Mouse (Mus musculus): ENCODE measurements around the gene Hsdl2. TPM values are rescaled to one million over a fixed set of nuclear protein-coding genes. Genes with fewer than 3 reads are reported as not detected.

Gene Hsdl2
- polyA plus RNA-seq, 1 experiment from 2014 or later: 46.8 TPM

DNA sequence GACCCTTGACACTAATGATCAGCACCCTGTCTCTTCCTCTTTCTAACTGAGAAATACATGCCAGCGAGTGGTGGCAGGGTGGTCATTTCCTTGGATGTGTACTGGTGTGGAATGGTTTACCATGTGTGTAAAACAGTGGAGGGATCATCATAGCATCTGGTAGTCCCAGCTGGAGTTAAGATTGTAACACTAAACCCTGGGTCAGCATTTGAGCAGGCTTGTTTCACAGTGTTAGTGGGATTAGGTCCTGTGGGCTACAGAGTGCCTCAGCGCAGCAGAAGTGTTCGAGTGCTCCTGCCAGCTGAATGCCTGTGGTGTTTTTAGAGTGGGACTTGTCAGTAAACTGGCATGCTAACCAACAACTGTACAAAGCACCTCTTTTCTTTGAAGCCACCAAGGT, 86.7 kb downstream of the Hsdl2 start:
- no peak overlapping the region for H3K27ac ChIP-seq
- no peak for ATAC-seq (ENCODE audit: low FRiP score)

More for the DNA sequence above, 86.7 kb downstream of the Hsdl2 start:
- H3K9me3 ChIP-seq: no peaks in the 10 kb centered on the region
- 78% methylated on average over 3 of the region's 3 CpGs for WGBS
- no peak overlapping the region for H3K9ac ChIP-seq
- H3K4me2 ChIP-seq: no peak overlapping the region
- H3K4me3 ChIP-seq: no peak overlapping the region
- 0 out of 2 replicates have a peak, but pooled peaks cover 3% of the 10 kb centered on the region for H3K4me1 ChIP-seq (replicated peaks)
- no peaks in the 10 kb centered on the region for H3K27me3 ChIP-seq
- H3K36me3 ChIP-seq: no peaks in the 10 kb centered on the region

Other genes with a start within 250 kb of the Hsdl2 start
- gene Susd1, start 142.9 kb upstream of the Hsdl2 start, polyA plus RNA-seq (2015; fragmentation: Nextera tagmentation; extraction: Ambion mirVana): 1.3 and 1.5 TPM in 2 replicates
- 21.5 and 22.2 TPM in 2 replicates for gene Ptbp3, start 32.2 kb upstream of the Hsdl2 start, polyA plus RNA-seq (2015; fragmentation: Nextera tagmentation; extraction: Ambion mirVana)
- gene E130308A19Rik, start 44.6 kb downstream of the Hsdl2 start, polyA plus RNA-seq (2015; fragmentation: Nextera tagmentation; extraction: Ambion mirVana): 61.9 and 65.4 TPM in 2 replicates
- 69.3 and 70.9 TPM in 2 replicates for gene Inip, start 220.0 kb downstream of the Hsdl2 start, polyA plus RNA-seq (2015; fragmentation: Nextera tagmentation; extraction: Ambion mirVana)
- 14.2 and 14.8 TPM in 2 replicates for gene Snx30, start 224.3 kb downstream of the Hsdl2 start, polyA plus RNA-seq (2015; fragmentation: Nextera tagmentation; extraction: Ambion mirVana)

All from hindbrain, embryonic 13.5 days (tissue).